Mouse (Mus musculus) MEL (cell line): ENCODE results near the gene Serpinf2. TPM values are rescaled to one million over a fixed set of nuclear protein-coding genes. Genes with fewer than 3 reads are reported as not detected.

Source experiments
- DNase-seq: peaks from one replicate; pipeline ENCODE4 v3.0.0; 2011; ENCODE audit warnings: low read depth, low spot score
- H3K27ac ChIP-seq: 2 replicates; pipeline ENCODE4 v1.5.1; 2012; ENCODE audit warnings: low read depth, mild to moderate bottlenecking, control low read depth, low read length, moderate library complexity; ENCODE audit not compliant: control insufficient read depth
- H3K27me3 ChIP-seq, 2 experiments: fragments of 150-350 bp in 1 of 2; sonication (generic) in 1 of 2; 2 replicates each; pipeline ENCODE4 v1.6.1; 2012; ENCODE audit warnings: low read length in 2 of 2, mild to moderate bottlenecking in 2 of 2, improper control_type of control experiment in 1 of 2, moderate library complexity in 1 of 2; ENCODE audit not compliant: insufficient read depth in 2 of 2, control insufficient read depth in 1 of 2
- H3K36me3 ChIP-seq, 2 experiments: 2 replicates each; pipeline ENCODE4 v1.6.1; 2012 to 2014; ENCODE audit warnings: low read length in 2 of 2, improper control_type of control experiment in 1 of 2, inconsistent platforms in 1 of 2, mild to moderate bottlenecking in 1 of 2; ENCODE audit not compliant: insufficient read depth in 2 of 2, control insufficient read depth in 1 of 2
- H3K4me1 ChIP-seq, 2 experiments: fragments of 150-350 bp in 1 of 2; sonication (generic) in 1 of 2; 2 replicates each; pipeline ENCODE4 v1.6.1; 2012; ENCODE audit warnings: low read length in 2 of 2, improper control_type of control experiment in 1 of 2, mild to moderate bottlenecking in 1 of 2; ENCODE audit not compliant: insufficient read depth in 2 of 2, control insufficient read depth in 1 of 2
- H3K4me3 ChIP-seq, 2 experiments: fragments of 150-350 bp in 1 of 2; sonication (generic) in 1 of 2; 2 replicates each; pipeline ENCODE4 v1.5.1; 2012; ENCODE audit warnings: low read depth in 2 of 2, low read length in 2 of 2, mild to moderate bottlenecking in 2 of 2, moderate library complexity in 2 of 2, control low read depth in 1 of 2, improper control_type of control experiment in 1 of 2; ENCODE audit not compliant: control insufficient read depth in 1 of 2, insufficient read depth in 1 of 2
- H3K79me2 ChIP-seq: 2 replicates; pipeline ENCODE4 v1.6.1; 2012; ENCODE audit warnings: mild to moderate bottlenecking, low read length, moderate library complexity; ENCODE audit not compliant: control insufficient read depth, poor library complexity, insufficient read depth
- H3K9ac ChIP-seq: 2 replicates; pipeline ENCODE4 v1.6.1; 2012; ENCODE audit warnings: low read depth, mild to moderate bottlenecking, control low read depth, low read length, moderate library complexity; ENCODE audit not compliant: control insufficient read depth, poor library complexity, severe bottlenecking
- H3K9me3 ChIP-seq: fragments of 150-350 bp; sonication (generic); replicated peaks from 2 replicates; pipeline ENCODE4 v1.6.1; 2012; ENCODE audit warnings: mild to moderate bottlenecking, low read length, improper control_type of control experiment, moderate library complexity; ENCODE audit not compliant: insufficient read depth
- BHLHE40 ChIP-seq: IDR thresholded peaks from 2 replicates; pipeline ENCODE4 v1.6.1; 2012; ENCODE audit warnings: low read depth, mild to moderate bottlenecking, inconsistent platforms, low read length, improper control_type of control experiment, borderline replicate concordance
- ELF1 ChIP-seq: IDR thresholded peaks from 2 replicates; pipeline ENCODE4 v1.6.1; 2014; ENCODE audit warnings: low read depth, mild to moderate bottlenecking, inconsistent platforms, low read length, improper control_type of control experiment, moderate library complexity
- EP300 ChIP-seq, 2 experiments: IDR thresholded peaks; 2 replicates each; pipeline ENCODE4 v1.6.1; 2011; ENCODE audit warnings: improper control_type of control experiment in 2 of 2, low read length in 2 of 2, low read depth in 1 of 2, mild to moderate bottlenecking in 1 of 2
- ETS1 ChIP-seq: IDR thresholded peaks from 2 replicates; pipeline ENCODE4 v1.6.1; 2012; ENCODE audit warnings: low read depth, mild to moderate bottlenecking, inconsistent platforms, low read length, improper control_type of control experiment, moderate library complexity
- GABPA ChIP-seq: IDR thresholded peaks from 2 replicates; pipeline ENCODE4 v1.6.1; 2012; ENCODE audit warnings: low read depth, mild to moderate bottlenecking, inconsistent platforms, low read length, improper control_type of control experiment, moderate library complexity
- HCFC1 ChIP-seq: IDR thresholded peaks from 2 replicates; pipeline ENCODE4 v1.6.1; 2012; ENCODE audit warnings: low read depth, mild to moderate bottlenecking, inconsistent platforms, low read length, improper control_type of control experiment, moderate library complexity
- JUND ChIP-seq: IDR thresholded peaks from 2 replicates; pipeline ENCODE4 v1.6.1; 2011; ENCODE audit warnings: low read depth, mild to moderate bottlenecking, improper control_type of control experiment, low read length
- KAT2A ChIP-seq: conservative IDR thresholded peaks from 2 replicates; pipeline ENCODE4 v1.6.1; 2012; ENCODE audit warnings: low read depth, low read length, improper control_type of control experiment, inconsistent platforms
- MAX ChIP-seq: IDR thresholded peaks from 2 replicates; pipeline ENCODE4 v1.6.1; 2011; ENCODE audit warnings: low read length, improper control_type of control experiment
- NRF1 ChIP-seq: IDR thresholded peaks from 2 replicates; pipeline ENCODE4 v1.6.1; 2014; ENCODE audit warnings: low read depth, mild to moderate bottlenecking, inconsistent platforms, low read length, improper control_type of control experiment, moderate library complexity; ENCODE audit not compliant: poor library complexity, insufficient read depth, severe bottlenecking
- POLR2A ChIP-seq, 2 experiments: IDR thresholded peaks; 2 replicates each; pipeline ENCODE4 v1.6.1; 2011 to 2012; ENCODE audit warnings: low read length in 2 of 2, mild to moderate bottlenecking in 2 of 2, control low read depth in 1 of 2, improper control_type of control experiment in 1 of 2, low read depth in 1 of 2, moderate library complexity in 1 of 2; ENCODE audit not compliant: control insufficient read depth in 1 of 2, insufficient read depth in 1 of 2, poor library complexity in 1 of 2
- POLR2AphosphoS5 ChIP-seq: IDR thresholded peaks from 2 replicates; pipeline ENCODE4 v1.6.1; 2012; ENCODE audit warnings: low read depth, borderline replicate concordance, mild to moderate bottlenecking, inconsistent platforms, low read length, moderate library complexity, mixed read lengths
- RCOR1 ChIP-seq: IDR thresholded peaks from 2 replicates; pipeline ENCODE4 v1.6.1; 2012; ENCODE audit warnings: low read depth, mild to moderate bottlenecking, inconsistent platforms, low read length, improper control_type of control experiment
- SIN3A ChIP-seq: IDR thresholded peaks from 2 replicates; pipeline ENCODE4 v1.6.1; 2012; ENCODE audit warnings: low read length, improper control_type of control experiment, inconsistent platforms
- SMC3 ChIP-seq: IDR thresholded peaks from 2 replicates; pipeline ENCODE4 v1.6.1; 2011; ENCODE audit warnings: low read depth, low read length, improper control_type of control experiment
- TAL1 ChIP-seq: IDR thresholded peaks from 2 replicates; pipeline ENCODE4 v1.6.1; 2012; ENCODE audit warnings: mild to moderate bottlenecking, inconsistent platforms, low read length, moderate library complexity, mixed read lengths
- TCF12 ChIP-seq: IDR thresholded peaks from 2 replicates; pipeline ENCODE4 v1.6.1; 2014; ENCODE audit warnings: low read depth, mild to moderate bottlenecking, inconsistent platforms, low read length, improper control_type of control experiment, moderate library complexity
- USF1 ChIP-seq: IDR thresholded peaks from 2 replicates; pipeline ENCODE4 v1.6.1; 2014; ENCODE audit warnings: low read depth, mild to moderate bottlenecking, inconsistent platforms, low read length, improper control_type of control experiment, moderate library complexity
- ZC3H11A ChIP-seq: IDR thresholded peaks from 2 replicates; pipeline ENCODE4 v1.6.1; 2012; ENCODE audit warnings: low read depth, mild to moderate bottlenecking, inconsistent platforms, low read length, improper control_type of control experiment
- ZKSCAN1 ChIP-seq: IDR thresholded peaks from 2 replicates; pipeline ENCODE4 v1.6.1; 2012; ENCODE audit warnings: low read depth, mild to moderate bottlenecking, inconsistent platforms, low read length, improper control_type of control experiment, moderate library complexity
- ZNF384 ChIP-seq: IDR thresholded peaks from 2 replicates; pipeline ENCODE4 v1.6.1; 2012; ENCODE audit warnings: low read depth, mild to moderate bottlenecking, inconsistent platforms, low read length, improper control_type of control experiment
- polyA plus RNA-seq, 2 experiments: library from polyadenylated mRNA; stranded (reverse) in 1 of 2; unstranded in 1 of 2; fragments of >175 nt in 1 of 2; fragments of >200 nt in 1 of 2; gene quantifications; 2 replicates each; pipeline versions ENCODE4 v1.2.1 to v1.2.4; 2012; ENCODE audit warnings: low replicate concordance in 2 of 2, low read depth in 1 of 2; ENCODE audit not compliant: insufficient read length in 2 of 2, insufficient read depth in 1 of 2, missing spikeins in 1 of 2
- total RNA-seq: library from RNA; depleted of rRNA; stranded (reverse); fragments of 300-350 nt; gene quantifications from 2 replicates; pipeline ENCODE4 v1.2.3, GENCODE M21; 2012

Serpinf2 gene
- total and polyA plus RNA-seq, 3 experiments: 0.07 TPM; not detected in 2

- no peaks in the 10 kb centered on the region for H3K27me3 ChIP-seq
- no peaks in the 10 kb centered on the region for H3K4me1 ChIP-seq
- H3K79me2 ChIP-seq: no peaks in the 10 kb centered on the region
- no peaks in the 10 kb centered on the region for H3K9me3 ChIP-seq
- no peak overlapping the region for H3K9ac ChIP-seq
- no peak for TF ChIP-seq MAX
- no peak for TF ChIP-seq USF1
- TF ChIP-seq TCF12: no peak
- TF ChIP-seq SMC3: no peak
- TF ChIP-seq EP300 (IDR thresholded peaks at IDR 0.05; ENCODE audit: low read depth in 1 of 2, low read length in 2 of 2): no peak
- TF ChIP-seq POLR2A (IDR thresholded peaks at IDR 0.05; ENCODE audit: control insufficient read depth in 1 of 2, insufficient read depth in 1 of 2, low read depth in 1 of 2, low read length in 2 of 2, poor library complexity in 1 of 2): no peak
- no peak for TF ChIP-seq GABPA
- no peak for TF ChIP-seq HCFC1
- no peak for TF ChIP-seq TAL1
- TF ChIP-seq SIN3A: no peak
- no peak for DNase-seq
- H3K36me3 ChIP-seq: no peaks in the 10 kb centered on the region
- H3K4me3 ChIP-seq: no peak overlapping the region
- no peak overlapping the region for H3K27ac ChIP-seq
Measured at GRCm38 (mm10) chr11:75406104-75406503, 33.3 kb downstream of the Serpinf2 start.

- H3K27me3 ChIP-seq: no peaks in the 10 kb centered on the region
- no peak for DNase-seq
- no peaks in the 10 kb centered on the region for H3K4me1 ChIP-seq
- H3K9ac ChIP-seq: no peak overlapping the region
- H3K4me3 ChIP-seq: no peak overlapping the region
- no peak overlapping the region for H3K27ac ChIP-seq
- H3K9me3 ChIP-seq: no peaks in the 10 kb centered on the region
- no peaks in the 10 kb centered on the region for H3K79me2 ChIP-seq
- H3K36me3 ChIP-seq: no peaks in the 10 kb centered on the region
- TF ChIP-seq ZKSCAN1 (no peak), ZNF384 (no peak), SIN3A (no peak), RCOR1 (no peak), POLR2AphosphoS5 (no peak), ETS1 (no peak), JUND (no peak), ELF1 (no peak), KAT2A (no peak), ZC3H11A (no peak), BHLHE40 (no peak), SMC3 (no peak), HCFC1 (no peak), NRF1 (no peak), MAX (no peak)
Measured at GRCm38 (mm10) chr11:75404801-75405200, 34.6 kb downstream of the Serpinf2 start.
